Mouse (Mus musculus): ENCODE measurements at regions not wholly inside any gene's neighbourhood (a gene's known extent, or its start where the extent isn't known, plus 50 kb on each side); places are given as distances from the start of the nearest gene placed in this dataset.

GRCm38 (mm10) chr15:56077081-56077480, 1400.3 kb downstream of the Slc22a22 start:
- TF ChIP-seq POLR2A (IDR thresholded peaks at IDR 0.05; ENCODE audit: borderline replicate concordance, insufficient read depth, low read length) = no peak
- TF ChIP-seq CTCF (IDR thresholded peaks at IDR 0.05; ENCODE audit: borderline replicate concordance, insufficient read depth, low read depth, low read length) = no peak
- WGBS = 57% methylated on average over 1 of the region's 1 CpGs
- H3K4me3 ChIP-seq (replicated peaks; ENCODE audit: insufficient read depth, low read depth, low read length) = no peak overlapping the region
- no peak for DNase-seq
- H3K4me1 ChIP-seq (ENCODE audit: control insufficient read depth, insufficient read depth, low read length) = no peaks in the 10 kb centered on the region
- no peaks in the 10 kb centered on the region; the same call in 1 of the 2 replicates for H3K27me3 ChIP-seq (ENCODE audit: control insufficient read depth, insufficient read depth, low read length)
- no peak overlapping the region for H3K27ac ChIP-seq (ENCODE audit: insufficient read depth, low read length)

GRCm38 (mm10) chr15:56076680-56077079, 1400.7 kb downstream of the Slc22a22 start:
- DNase-seq = no peak

DNA sequence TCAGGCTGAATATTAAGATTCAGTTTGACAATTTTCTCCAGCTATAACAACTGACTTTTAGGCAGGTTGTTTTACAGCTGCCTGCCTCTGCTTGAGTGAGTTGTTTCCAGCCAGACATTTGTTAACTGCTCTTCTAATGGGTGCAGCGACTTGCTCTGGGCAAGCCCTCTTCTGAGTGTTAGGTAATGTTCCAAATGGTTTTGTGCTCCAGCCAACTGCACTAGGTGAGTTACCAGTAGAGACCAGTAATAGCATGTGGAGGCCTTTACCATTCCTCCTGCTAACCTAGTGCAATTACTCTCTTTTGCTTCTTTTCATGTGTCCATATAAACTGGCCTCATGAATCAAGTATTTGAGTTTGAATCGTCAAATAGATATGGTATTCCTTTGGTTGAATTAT, 1407.9 kb downstream of the Slc22a22 start:
- Histone ChIP-seq H3K27me3 (ENCODE audit: control insufficient read depth, insufficient read depth, low read length) (no peaks in the 10 kb centered on the region; the same call in 1 of the 2 replicates), H3K4me3 (replicated peaks; ENCODE audit: insufficient read depth, low read depth, low read length) (no peak overlapping the region), H3K4me1 (ENCODE audit: control insufficient read depth, insufficient read depth, low read length) (no peaks in the 10 kb centered on the region), H3K27ac (ENCODE audit: insufficient read depth, low read length) (no peak overlapping the region)
- no peak for TF ChIP-seq CTCF (IDR thresholded peaks at IDR 0.05; ENCODE audit: borderline replicate concordance, insufficient read depth, low read depth, low read length)
- TF ChIP-seq POLR2A (IDR thresholded peaks at IDR 0.05; ENCODE audit: borderline replicate concordance, insufficient read depth, low read length) = no peak
- no peak for DNase-seq
- WGBS = 65% methylated on average over 2 of the region's 2 CpGs

More at GRCm38 (mm10) chr15:56076680-56077079, 1400.7 kb downstream of the Slc22a22 start:
- no peak for TF ChIP-seq POLR2A (IDR thresholded peaks at IDR 0.05; ENCODE audit: borderline replicate concordance, insufficient read depth, low read length)
- TF ChIP-seq CTCF (IDR thresholded peaks at IDR 0.05; ENCODE audit: borderline replicate concordance, insufficient read depth, low read depth, low read length) = no peak
- H3K4me3 ChIP-seq (replicated peaks; ENCODE audit: insufficient read depth, low read depth, low read length) = no peak overlapping the region
- WGBS = 91% methylated on average over 1 of the region's 1 CpGs
- no peaks in the 10 kb centered on the region for H3K4me1 ChIP-seq (ENCODE audit: control insufficient read depth, insufficient read depth, low read length)
- no peaks in the 10 kb centered on the region; the same call in 1 of the 2 replicates for H3K27me3 ChIP-seq (ENCODE audit: control insufficient read depth, insufficient read depth, low read length)
- H3K27ac ChIP-seq (ENCODE audit: insufficient read depth, low read length) = no peak overlapping the region

- whole genome bisulfite sequencing = 72% methylated on average over 3 of the region's 3 CpGs
- no peaks in the 10 kb centered on the region for H3K4me1 ChIP-seq (ENCODE audit: control insufficient read depth, insufficient read depth, low read length)
- H3K27me3 ChIP-seq (ENCODE audit: control insufficient read depth, insufficient read depth, low read length) = no peaks in the 10 kb centered on the region; the same call in 1 of the 2 replicates
- no peak overlapping the region for H3K27ac ChIP-seq (ENCODE audit: insufficient read depth, low read length)
- no peak overlapping the region for H3K4me3 ChIP-seq (replicated peaks; ENCODE audit: insufficient read depth, low read depth, low read length)
- TF ChIP-seq POLR2A (IDR thresholded peaks at IDR 0.05; ENCODE audit: borderline replicate concordance, insufficient read depth, low read length) (no peak), CTCF (IDR thresholded peaks at IDR 0.05; ENCODE audit: borderline replicate concordance, insufficient read depth, low read depth, low read length) (no peak)
- no peak for DNase-seq
These were observed 1410.2 kb downstream of the Slc22a22 start for GRCm38 (mm10) chr15:56067214-56067613.

- TF ChIP-seq CTCF (IDR thresholded peaks at IDR 0.05; ENCODE audit: borderline replicate concordance, insufficient read depth, low read depth, low read length) = no peak
- no peak for TF ChIP-seq POLR2A (IDR thresholded peaks at IDR 0.05; ENCODE audit: borderline replicate concordance, insufficient read depth, low read length)
- 72% methylated on average over 4 of the region's 4 CpGs for WGBS
- Histone ChIP-seq H3K4me1 (ENCODE audit: control insufficient read depth, insufficient read depth, low read length) (no peaks in the 10 kb centered on the region), H3K27me3 (ENCODE audit: control insufficient read depth, insufficient read depth, low read length) (no peaks in the 10 kb centered on the region; the same call in 1 of the 2 replicates), H3K4me3 (replicated peaks; ENCODE audit: insufficient read depth, low read depth, low read length) (no peak overlapping the region), H3K27ac (ENCODE audit: insufficient read depth, low read length) (no peak overlapping the region)
- no peak for DNase-seq
These were observed 1410.9 kb downstream of the Slc22a22 start for GRCm38 (mm10) chr15:56066540-56066939.

DNA sequence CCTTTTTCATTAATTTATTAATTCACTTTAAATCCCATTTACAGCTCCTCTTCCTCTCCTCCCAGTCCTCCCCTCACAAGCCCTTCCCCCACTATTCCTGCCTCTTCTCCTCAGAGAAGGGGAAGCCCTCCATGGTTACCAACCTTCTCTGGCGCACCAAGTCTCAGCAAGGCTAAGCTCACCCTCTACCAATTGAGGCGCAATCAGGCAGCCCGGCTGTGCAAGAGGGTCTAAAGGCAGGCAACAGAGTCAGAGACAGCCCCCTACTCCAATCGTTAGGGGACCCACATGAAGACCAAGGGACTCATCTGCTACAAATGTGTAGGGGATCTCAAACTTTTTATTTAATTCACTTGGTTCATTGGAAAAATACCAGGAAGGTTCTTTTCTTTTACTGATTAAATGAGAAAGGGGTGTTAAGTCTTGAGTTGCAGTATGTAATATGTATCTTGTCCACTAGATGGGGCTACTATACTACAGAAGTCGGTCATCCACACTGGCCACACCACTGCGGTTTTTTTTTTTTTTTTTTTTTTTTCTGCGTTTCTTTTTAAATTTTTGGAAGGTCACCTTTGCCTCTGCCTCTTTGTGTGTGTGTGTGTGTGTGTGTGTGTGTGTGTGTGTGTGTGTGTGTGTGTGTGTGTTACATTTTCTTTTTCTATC, 1411.4 kb downstream of the Slc22a22 start:
- no peak overlapping the region for H3K4me3 ChIP-seq (replicated peaks; ENCODE audit: insufficient read depth, low read depth, low read length)
- no peak overlapping the region for H3K27ac ChIP-seq (ENCODE audit: insufficient read depth, low read length)
- TF ChIP-seq POLR2A (IDR thresholded peaks at IDR 0.05; ENCODE audit: borderline replicate concordance, insufficient read depth, low read length) (no peak), CTCF (IDR thresholded peaks at IDR 0.05; ENCODE audit: borderline replicate concordance, insufficient read depth, low read depth, low read length) (no peak; the same call in 1 of the 2 replicates)
- H3K4me1 ChIP-seq (ENCODE audit: control insufficient read depth, insufficient read depth, low read length) = no peaks in the 10 kb centered on the region
- peak in 1 of 2 experiments; percentile 12 for DNase-seq
- 28% methylated on average over 7 of the region's 7 CpGs for WGBS
- H3K27me3 ChIP-seq (ENCODE audit: control insufficient read depth, insufficient read depth, low read length) = no peaks in the 10 kb centered on the region; the same call in 1 of the 2 replicates

- WGBS = 16% methylated on average over 3 of the region's 3 CpGs
- no peak overlapping the region for H3K4me3 ChIP-seq (replicated peaks; ENCODE audit: insufficient read depth, low read depth, low read length)
- DNase-seq = no peak
- H3K27me3 ChIP-seq (ENCODE audit: control insufficient read depth, insufficient read depth, low read length) = no peaks in the 10 kb centered on the region
- no peaks in the 10 kb centered on the region for H3K4me1 ChIP-seq (ENCODE audit: control insufficient read depth, insufficient read depth, low read length)
- TF ChIP-seq CTCF (IDR thresholded peaks at IDR 0.05; ENCODE audit: borderline replicate concordance, insufficient read depth, low read depth, low read length) (no peak), POLR2A (IDR thresholded peaks at IDR 0.05; ENCODE audit: borderline replicate concordance, insufficient read depth, low read length) (no peak)
- no peak overlapping the region for H3K27ac ChIP-seq (ENCODE audit: insufficient read depth, low read length)
These were observed 1414.8 kb downstream of the Slc22a22 start for GRCm38 (mm10) chr15:56062576-56062975.

DNA sequence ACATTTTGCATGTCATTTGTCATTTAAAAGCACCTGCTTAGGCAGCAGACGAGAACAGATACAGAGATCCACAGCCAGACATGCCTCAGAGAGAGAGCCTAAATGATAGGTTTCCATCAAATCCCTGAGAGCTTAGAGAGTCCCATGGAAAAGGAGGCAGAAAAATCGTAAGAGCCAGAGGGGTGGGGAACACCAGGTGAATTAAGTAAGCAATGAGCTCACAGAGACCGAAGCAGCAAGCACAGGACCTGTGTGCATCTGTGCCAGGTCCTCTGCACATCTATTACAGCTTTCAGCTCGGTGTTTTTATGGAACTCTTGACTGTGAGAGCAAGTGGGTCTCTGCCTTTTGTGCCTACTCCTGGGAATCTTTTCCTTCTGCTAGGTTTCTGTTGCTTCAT, 1416.1 kb downstream of the Slc22a22 start:
- no peak for TF ChIP-seq CTCF (IDR thresholded peaks at IDR 0.05; ENCODE audit: borderline replicate concordance, insufficient read depth, low read depth, low read length)
- no peak for TF ChIP-seq POLR2A (IDR thresholded peaks at IDR 0.05; ENCODE audit: borderline replicate concordance, insufficient read depth, low read length)
- WGBS = 64% methylated on average over 4 of the region's 4 CpGs
- Histone ChIP-seq H3K27me3 (ENCODE audit: control insufficient read depth, insufficient read depth, low read length) (no peaks in the 10 kb centered on the region), H3K4me1 (ENCODE audit: control insufficient read depth, insufficient read depth, low read length) (no peaks in the 10 kb centered on the region), H3K4me3 (replicated peaks; ENCODE audit: insufficient read depth, low read depth, low read length) (no peak overlapping the region), H3K27ac (ENCODE audit: insufficient read depth, low read length) (no peak overlapping the region)
- no peak for DNase-seq
